Mouse (Mus musculus) spleen, embryonic (tissue): ENCODE data around the gene Plgrkt.
"Not testable (repeated sequence)": the region's sequence is repeated elsewhere in the genome, so short reads cannot be mapped to it uniquely, and the experiment has no call there.

ENCODE experiments used
- CTCF ChIA-PET: fragments of 350-600 bp; sonication (Branson Sonifier 250); formaldehyde crosslinking; loops from one replicate; lab custom pipeline; 2022; lab: Charles Lee

Plgrkt gene

DNA sequence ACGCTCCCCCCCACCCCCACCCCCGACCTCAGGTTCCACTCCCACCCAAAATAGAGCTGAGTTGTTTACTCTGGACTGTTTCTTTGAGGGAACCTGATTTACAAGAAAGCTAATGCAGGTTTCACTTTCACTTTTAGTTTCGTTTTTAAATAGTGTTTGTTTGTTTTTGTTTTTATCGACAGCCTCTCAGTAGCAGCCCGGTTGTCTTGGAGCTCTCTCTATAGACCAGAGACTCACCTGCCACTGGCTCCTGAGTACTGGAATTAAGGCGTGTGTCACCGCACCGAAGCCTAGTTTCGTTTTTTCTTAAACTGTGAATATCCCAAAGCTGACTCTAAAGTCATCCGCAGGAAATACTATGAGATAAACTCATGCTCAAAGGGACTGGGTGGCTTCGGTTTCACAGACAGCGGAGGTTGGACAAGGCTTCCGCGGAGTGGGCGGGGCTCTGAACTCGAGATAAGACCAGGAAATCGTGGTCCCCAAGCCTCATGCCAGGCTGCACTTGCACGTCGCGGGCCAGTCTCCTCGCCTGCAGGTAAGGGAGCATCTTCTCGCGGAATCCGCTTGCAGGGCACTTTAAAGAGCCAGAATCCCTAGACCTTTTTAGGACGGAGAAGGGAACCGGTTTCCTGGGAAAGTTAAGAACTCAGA, at the start of gene Plgrkt, which contains the start of gene Cd274:
Plgrkt (minus strand) TSS at position 422 of the 654 bp plus-strand sequence.
Cd274 (plus strand) TSS at position 487 of the 654 bp plus-strand sequence.
- CTCF ChIA-PET: interaction anchor here (0.6 to 0.7 kb wide), 5 partner anchors 12 to 391 kb away, joined by 3 read pairs; no protein-coding TSS in a partner anchor

DNA sequence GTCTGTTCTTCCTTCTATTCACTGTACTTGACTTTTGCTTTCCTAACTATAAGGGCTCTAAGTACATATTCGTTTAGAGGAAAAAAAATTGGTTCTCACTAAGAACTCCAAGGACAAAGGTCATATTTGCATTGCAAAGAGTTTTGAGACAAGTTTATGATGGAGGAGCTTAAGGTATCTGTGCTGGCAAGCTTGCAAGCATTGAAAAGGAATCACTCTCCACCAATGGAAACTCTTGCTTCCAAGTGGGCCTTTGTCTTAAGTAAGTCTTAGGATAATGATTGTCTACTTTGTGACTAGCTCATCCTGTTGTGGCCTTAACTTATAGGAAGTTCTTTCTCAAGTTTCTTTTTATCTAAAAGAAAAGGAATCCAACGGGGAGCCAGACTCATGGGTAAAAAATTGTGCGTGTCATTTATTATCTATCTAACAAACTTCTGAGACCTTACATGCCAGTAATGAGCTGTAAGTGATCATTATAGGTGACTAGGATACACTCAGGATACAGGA, 49.3 kb upstream of the Plgrkt start:
- CTCF ChIA-PET: no interaction called here

DNA sequence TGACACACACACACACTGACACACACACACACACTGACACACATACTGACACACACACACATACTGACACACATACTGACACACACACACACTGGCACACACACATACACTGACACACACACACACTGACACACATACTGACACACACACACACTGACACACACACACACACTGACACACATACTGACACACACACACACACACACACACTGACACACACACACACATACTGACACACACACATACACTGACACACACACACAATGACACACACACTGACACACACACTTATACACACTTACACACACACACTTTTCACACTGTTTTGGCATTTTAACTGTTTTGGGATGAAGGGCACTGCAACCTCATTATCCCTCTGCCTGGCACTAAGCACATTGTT, 47.7 kb upstream of the Plgrkt start:
- CTCF ChIA-PET: not testable (repeated sequence)

DNA sequence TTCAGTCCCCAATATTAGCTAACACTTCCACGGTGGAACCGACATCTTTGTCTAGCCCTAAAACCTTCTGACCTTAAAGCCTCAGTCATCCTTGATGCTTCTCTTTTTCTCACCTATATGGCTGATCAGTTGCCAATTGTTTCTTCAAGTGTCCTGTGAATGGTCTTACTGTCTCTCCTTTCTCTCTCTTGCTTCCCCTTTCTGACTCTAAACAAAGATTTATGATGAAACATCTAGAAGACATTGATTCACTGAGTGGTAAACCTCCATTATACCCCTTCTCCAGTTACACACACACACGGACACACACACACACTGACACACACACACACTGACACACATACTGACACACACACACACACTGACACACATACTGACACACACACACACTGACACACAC, 47.3 kb upstream of the Plgrkt start:
- CTCF ChIA-PET: no interaction called here

DNA sequence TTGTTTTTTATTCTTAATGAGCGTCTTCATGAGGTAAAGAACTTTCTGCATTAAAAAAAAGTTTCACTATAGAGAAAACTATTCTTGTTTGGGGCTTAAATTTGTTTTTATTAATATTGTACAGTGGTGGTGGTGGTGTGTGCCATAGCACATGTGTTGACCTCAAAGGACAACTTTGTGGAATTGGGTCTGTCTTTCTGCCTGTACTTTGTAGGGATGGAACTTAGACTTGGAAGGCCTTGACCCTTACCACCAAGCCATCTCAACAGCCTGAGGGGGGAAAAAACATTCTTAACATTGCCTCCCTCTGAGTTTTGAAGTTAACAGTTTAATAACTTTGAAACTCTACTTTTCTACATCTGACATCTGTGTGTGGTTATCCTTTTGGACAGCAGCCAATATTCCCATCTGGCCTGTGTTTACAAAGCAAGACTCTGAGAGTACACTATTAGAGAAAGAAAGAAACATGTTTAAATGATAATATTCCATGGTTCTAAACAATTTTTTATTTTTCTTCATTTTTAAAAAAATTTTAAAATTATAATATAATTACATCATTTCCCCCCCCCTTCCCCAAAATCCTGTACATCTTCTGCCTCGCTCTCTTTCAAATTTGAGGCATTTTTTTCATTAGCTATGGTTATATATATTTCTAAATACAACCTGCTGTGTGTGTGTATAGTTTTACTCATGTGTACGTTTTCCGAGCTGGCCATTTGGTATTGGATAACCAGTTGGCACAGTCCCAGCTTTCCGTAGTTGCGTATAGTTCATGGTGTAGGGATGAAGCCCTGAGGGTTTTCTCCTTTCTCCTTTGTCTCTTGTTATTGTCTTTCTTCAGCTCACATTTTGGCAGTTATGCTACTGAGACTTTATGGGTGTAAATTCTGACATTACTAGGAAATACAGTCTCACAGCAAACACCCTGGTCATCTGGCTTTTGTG, 45.6 kb upstream of the Plgrkt start:
- CTCF ChIA-PET: no interaction called here

DNA sequence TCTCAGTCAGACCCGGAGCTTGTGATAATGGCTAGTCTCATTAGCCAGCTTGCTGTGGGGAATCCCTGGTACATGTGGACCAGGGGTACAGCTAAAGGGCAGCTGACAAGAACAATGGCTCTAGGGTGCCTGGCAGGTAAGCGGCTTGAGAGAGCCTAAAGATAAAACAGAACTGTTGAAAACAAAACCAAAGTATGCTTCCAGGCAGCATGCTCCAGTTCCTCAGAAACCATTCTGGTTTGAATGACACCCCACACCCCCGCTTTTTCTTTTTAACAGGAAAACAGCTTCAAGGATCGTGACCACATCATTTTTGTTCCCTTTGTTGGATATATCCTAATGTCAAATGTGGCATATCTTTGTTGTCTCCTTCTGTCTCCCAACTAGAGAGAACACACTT, 43.4 kb upstream of the Plgrkt start, which contains the start of gene Pdcd1lg2:
Pdcd1lg2 (plus strand) TSS at position 301 of the 400 bp plus-strand sequence.
- CTCF ChIA-PET: interaction anchor here (0.7 kb wide), 1 partner anchor 37 kb away, joined by 8 read pairs; no protein-coding TSS in a partner anchor

DNA sequence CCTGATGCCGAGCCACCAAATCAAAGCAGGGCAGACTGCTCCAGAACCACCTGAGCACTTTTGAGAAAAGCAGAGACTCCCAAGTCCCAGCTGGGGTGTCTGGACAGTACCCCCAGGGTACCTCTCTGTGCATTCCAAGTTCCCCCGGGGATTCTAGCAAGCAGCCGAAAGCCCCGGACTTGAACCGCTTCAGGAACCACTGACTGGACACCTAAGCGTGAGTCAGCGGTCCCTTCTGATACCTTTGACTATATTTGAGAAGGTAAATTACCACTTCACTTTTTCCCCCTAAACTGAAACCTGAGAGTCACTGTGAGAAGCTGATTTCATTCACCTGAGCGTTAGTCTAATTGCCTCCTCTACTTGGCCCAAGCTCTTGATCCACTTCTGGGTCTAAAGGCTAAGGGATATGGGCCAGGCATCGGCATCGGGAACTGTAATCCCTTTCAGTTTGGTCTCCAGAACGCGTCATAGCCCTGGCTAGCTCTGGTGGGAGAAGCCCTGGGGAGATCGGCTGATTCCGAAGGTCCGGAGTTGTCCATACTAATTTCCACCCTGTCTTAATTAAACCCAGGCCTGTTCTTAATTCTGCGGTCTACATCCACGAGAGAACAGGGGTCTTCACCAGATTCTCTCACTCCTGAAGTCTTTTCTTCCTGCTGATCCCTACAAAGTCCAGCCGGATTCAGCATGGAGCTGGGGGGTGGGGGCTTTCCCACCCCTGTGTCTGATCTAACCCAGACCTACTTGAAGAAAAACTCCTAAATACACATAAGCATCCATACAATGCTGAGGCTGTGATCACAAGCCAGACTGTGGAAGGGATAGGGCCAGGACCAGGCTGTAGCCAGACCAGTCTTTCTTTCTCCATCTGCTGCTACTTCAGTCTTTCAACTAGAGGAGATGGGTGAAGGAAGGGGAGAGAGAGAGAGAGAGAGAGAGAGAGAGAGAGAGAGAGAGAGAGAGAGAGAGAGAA, 39.1 kb upstream of the Plgrkt start:
- CTCF ChIA-PET: interaction anchor here (1.0 kb wide), 1 partner anchor 68 kb away, joined by 4 read pairs; no protein-coding TSS in a partner anchor

DNA sequence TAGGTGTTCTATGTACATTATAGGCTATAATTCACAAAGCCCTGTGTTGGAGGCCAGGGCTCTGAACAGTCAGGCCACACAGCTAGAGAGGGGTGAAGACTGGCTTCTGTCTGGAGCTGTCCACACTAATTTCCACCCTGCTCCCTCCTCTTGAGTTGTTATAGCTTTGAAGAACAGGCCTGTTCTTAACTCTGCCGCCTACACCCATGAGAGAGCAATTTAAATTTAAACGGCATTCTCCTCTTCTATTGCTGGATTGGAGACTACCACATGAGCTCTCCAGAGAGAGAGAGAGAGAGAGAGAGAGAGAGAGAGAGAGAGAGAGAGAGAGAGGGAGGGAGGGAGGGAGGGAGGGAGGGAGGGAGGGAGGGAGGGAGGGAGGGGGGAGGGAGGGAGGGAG, 38.2 kb upstream of the Plgrkt start:
- CTCF ChIA-PET: interaction anchor here (0.5 to 1.0 kb wide), 3 partner anchors 10 to 69 kb away, joined by 4 to 10 read pairs (median 6); no protein-coding TSS in a partner anchor

DNA sequence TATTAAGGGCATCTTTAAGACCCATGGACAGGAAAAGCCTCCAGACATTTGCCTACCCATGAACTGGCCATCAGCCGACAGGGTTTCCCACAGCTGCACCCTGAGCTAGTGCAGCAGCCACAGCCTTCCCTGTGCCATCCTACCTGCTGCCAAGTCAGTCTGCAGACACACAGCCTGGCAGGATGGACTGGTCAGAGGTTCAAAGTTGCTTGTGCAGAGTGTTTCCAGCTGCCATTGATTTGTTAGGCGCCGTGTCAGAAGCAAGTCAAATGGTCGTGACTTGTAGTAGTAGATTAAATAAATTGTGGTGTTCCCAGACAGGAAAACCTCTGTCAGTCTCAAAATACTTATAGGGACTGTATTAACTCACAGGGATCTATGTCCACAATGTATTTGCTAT, 36.1 kb upstream of the Plgrkt start:
- CTCF ChIA-PET: no interaction called here

DNA sequence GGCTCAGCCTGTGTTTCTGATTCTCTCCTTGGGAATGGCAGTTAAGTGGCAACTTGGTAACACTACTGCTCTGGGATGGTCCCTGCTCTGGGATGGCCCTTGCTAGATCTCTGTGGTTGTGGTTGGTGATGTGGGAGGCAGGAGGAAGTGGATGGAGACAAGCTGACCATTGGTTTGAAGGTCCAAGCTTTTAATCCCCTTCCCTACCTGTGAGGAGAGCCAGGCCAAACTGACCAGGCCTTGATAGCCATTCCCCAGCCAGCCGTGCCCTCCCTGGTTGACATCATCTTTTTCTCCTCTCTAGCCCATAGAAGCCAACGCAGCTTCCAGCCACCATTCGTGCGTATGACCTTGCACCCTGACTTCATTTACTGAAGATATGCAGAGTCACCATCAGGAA, 35.4 kb upstream of the Plgrkt start:
- CTCF ChIA-PET: interaction anchor here (0.6 kb wide), 1 partner anchor 205 kb away, joined by 3 read pairs; no protein-coding TSS in a partner anchor

DNA sequence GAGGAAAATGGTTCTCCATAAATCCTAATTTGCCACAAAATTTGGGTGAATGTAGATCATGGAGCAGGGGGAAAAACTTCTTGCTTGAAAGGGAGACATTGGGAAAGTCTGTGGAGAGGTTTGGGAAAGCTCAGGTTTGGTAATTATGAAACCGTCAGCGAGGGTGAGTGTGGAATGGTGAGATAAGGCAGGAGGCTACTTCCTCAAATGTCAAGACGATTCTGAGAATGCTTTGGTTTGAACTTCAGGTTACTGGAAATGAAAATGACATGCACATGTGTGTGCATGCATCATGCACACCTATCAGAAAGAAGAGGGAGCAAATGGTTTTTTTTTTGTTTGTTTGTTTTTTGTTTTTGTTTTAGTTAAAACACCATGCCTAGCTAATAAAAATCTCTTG, 33.3 kb upstream of the Plgrkt start:
- CTCF ChIA-PET: interaction anchor here (1.0 kb wide), 1 partner anchor 26 kb away, joined by 3 read pairs; no protein-coding TSS in a partner anchor

DNA sequence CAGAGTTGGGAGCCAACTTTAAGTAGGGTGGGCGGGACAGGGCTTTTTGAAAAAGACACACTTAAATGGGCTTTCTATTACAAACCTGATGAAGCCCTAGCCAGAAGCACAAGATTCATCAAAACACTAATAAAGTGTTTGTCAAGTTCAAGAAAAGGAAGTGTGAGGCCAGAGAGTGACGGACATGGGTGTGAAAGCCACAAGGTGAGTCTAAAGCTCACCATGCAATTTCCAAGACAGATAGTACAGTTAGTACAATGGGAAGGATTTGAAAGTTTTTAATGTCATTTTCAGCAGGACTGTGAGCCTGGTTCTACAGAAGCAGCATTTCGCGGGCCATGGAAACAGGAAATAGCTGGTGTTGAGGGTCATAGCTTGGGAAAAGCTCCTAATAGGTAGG, 32.6 kb upstream of the Plgrkt start:
- CTCF ChIA-PET: interaction anchor here (1.0 kb wide), 1 partner anchor 25 kb away, joined by 3 read pairs; no protein-coding TSS in a partner anchor

DNA sequence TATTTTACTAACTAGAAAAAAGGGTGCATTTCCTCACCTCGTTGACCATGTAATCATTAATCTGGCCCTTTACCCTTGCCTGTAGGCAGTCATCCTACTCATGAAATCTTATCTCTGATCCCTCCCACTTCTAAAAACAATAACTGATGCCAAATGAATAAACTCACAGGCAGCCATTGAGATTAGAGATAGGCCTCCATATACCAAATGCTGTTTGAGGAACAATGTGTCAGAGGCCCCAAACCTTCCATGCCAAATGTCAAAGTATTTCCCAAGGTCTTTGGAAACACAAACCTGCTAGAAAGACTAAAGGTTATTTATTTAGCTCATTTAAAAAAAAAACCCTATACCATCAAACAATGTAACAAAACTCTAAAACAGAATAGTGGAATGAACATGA, 29.2 kb upstream of the Plgrkt start:
- CTCF ChIA-PET: no interaction called here

DNA sequence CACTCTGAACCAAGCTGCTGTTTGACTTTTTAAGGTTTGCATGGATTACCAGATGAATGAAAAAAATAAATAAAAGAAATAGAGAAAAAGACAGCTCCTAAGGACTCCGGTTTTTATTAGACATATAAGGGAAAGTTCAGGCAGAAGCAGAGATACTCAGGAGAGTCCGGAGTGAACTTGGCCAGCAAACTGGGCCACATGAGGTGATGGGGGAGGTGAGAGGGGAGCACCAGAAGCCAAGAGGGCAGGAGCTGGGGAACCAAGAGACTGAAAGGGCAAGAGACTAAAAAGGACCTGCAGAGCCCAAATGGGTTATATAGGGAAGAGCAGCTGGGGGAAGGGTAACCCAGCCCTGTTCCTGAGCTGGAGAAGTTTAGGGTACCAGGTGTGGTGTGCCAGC, 27.5 kb upstream of the Plgrkt start:
- CTCF ChIA-PET: interaction anchor here (1.0 kb wide), 1 partner anchor 22 kb away, joined by 9 read pairs; no protein-coding TSS in a partner anchor

DNA sequence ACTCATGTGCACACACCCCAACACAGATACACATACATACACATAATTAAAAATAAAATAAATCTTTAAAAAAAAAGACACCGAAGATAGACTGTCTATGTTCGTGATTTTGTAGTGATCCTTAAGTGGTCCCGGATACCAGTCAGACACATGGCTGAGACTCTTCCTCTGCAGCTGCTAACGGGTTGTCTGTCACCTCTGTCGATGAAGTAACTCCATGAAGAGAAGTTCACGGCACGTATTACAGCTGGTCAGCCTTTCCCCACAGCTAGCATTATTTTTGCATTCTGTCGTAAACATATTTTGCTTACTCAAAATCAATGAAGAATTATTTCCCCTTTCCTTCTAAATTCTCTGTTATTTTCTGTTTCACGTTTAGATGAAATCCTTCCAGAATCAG, 26.1 kb upstream of the Plgrkt start:
- CTCF ChIA-PET: no interaction called here

DNA sequence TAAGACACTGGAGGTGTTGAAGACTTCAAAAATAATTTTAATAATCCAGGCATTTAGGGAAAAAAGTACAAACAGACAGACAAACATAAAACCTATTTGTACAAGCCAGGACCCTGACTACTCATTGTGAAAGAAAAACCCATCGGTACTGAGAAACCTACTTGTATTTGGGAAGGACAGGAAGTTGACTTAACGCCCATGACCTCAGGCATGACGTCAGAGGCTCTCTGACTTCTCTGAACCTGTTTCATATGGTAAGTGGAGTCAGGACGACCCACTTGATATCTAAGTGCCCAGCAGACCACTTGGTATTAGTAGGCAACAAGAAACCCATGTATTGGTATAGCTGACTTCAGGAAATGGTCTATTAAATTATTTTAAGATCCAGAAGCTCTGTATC, 24.1 kb upstream of the Plgrkt start:
- CTCF ChIA-PET: no interaction called here

DNA sequence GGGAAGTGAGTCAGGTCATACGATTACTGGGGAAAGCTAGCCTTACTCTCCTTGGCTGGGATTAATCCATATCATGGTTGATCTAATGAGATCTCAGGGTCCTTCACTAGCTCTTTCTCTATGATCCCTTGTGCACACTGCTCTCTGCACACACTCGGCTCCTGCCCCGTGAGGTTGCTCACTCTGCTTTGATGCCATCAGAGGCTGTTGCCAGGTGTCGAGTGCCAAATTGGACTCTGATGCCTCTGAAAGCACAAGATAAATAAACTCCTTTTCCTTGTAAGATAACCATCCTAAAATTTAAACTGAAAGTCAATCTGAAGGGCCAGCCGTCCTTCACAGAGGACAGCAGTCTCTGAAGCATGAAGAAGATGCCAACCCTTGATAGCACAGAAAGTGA, 23.3 kb upstream of the Plgrkt start:
- CTCF ChIA-PET: no interaction called here

DNA sequence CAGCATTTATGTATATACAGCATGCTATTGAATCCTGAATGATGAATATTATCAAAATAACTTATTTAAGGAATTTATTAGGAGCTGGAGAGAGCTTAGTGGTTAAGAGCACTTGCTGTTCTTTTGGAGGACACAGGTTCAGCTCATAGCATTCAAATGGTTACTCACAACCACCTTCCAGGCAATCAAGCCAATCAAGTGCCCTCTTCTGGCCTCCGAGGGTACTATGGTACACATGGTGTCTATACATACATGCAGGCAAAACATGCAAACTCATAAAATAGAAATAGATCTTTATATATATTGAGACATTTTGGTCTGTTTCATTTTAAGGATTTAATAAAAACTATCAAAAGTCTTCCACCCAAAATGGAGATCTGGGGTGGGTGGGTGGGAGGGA, 21.6 kb upstream of the Plgrkt start:
- CTCF ChIA-PET: interaction anchor here (0.7 kb wide), 1 partner anchor 67 kb away, joined by 3 read pairs; no protein-coding TSS in a partner anchor

DNA sequence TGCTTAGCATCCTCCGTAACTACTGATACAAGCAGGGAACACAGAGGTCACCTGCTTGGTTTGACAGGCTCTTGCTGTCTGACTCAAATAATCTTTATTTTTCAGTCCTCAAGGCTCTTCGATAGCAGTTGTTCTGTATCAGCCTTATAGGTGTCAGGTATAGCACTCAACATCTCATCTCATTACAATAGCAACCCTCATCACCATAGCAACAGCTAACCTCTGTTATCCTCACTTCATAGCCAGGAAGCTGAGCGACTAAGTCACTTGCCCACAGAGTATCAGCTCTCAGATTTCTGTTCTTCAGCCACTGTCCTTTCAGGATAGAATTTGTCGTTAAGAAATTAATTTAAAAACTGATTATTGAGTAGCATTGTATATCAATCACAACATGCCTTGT, 18.6 kb upstream of the Plgrkt start:
- CTCF ChIA-PET: no interaction called here

DNA sequence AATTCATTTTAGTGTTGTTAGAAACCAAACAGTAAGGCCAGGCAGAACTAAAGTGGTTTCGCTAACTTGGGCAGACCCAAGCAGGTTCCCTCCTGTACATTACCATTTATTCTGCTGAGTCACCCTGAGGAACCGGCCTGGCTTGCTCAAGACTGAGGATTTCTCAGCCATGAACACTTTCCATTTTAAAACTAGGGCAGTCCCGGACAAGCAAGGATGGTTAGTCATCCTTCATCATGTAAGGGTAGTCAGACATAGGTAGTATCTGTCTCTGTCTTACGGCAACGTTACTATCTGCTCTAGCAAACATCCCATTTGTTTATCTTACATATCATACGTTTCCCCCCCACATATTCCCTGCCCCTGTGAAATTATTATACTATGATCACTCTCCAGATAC, 17.8 kb upstream of the Plgrkt start:
- CTCF ChIA-PET: no interaction called here
